Mouse (Mus musculus): Measurements from ENCODE around the gene Rad51b. TPM values are rescaled to one million over a fixed set of nuclear protein-coding genes. Genes with fewer than 3 reads are reported as not detected.

The Rad51b gene
- total RNA-seq, 2 experiments from 2014 or later = 0.36 TPM; not detected in 1

- Histone ChIP-seq H3K27ac (no peak overlapping the region), H3K4me3 (no peak overlapping the region)
- no peak for DNase-seq (ENCODE audit: extremely low spot score in 1 of 2, low spot score in 2 of 2)
- intact Hi-C loops (cut with DNase I) = no loop called here
- no peak for TF ChIP-seq CTCF (IDR thresholded peaks at IDR 0.05)
Measured at GRCm38 (mm10) chr12:79551274-79551673, 254.2 kb downstream of the Rad51b start.

- Histone ChIP-seq H3K27ac (no peak overlapping the region), H3K4me3 (no peak overlapping the region)
- intact Hi-C loops (cut with DNase I) = no loop called here
- no peak for DNase-seq (ENCODE audit: extremely low spot score in 1 of 2, low spot score in 2 of 2)
- no peak for TF ChIP-seq CTCF (IDR thresholded peaks at IDR 0.05)
Measured at GRCm38 (mm10) chr12:79553056-79553455, 256.0 kb downstream of the Rad51b start.

- intact Hi-C loops (cut with DNase I) = no loop called here
- no peak for TF ChIP-seq CTCF (IDR thresholded peaks at IDR 0.05)
- no peak for DNase-seq (ENCODE audit: extremely low spot score in 1 of 2, low spot score in 2 of 2)
- H3K4me3 ChIP-seq = no peak overlapping the region
- no peak overlapping the region for H3K27ac ChIP-seq
Measured at GRCm38 (mm10) chr12:79557904-79558303, 260.8 kb downstream of the Rad51b start.

- Histone ChIP-seq H3K27ac (no peak overlapping the region), H3K4me3 (no peak overlapping the region)
- intact Hi-C loops (cut with DNase I) = no loop called here
- TF ChIP-seq CTCF (IDR thresholded peaks at IDR 0.05) = no peak
- no peak for DNase-seq (ENCODE audit: extremely low spot score in 1 of 2, low spot score in 2 of 2)
Measured at GRCm38 (mm10) chr12:79558711-79559110, 261.6 kb downstream of the Rad51b start.

GRCm38 (mm10) chr12:79559410-79560015 lies 262.4 kb downstream of the Rad51b start:
- intact Hi-C loops (cut with DNase I) = no loop called here
- no peak for DNase-seq (ENCODE audit: extremely low spot score in 1 of 2, low spot score in 2 of 2)
- no peak for TF ChIP-seq CTCF (IDR thresholded peaks at IDR 0.05)
- no peak overlapping the region for H3K4me3 ChIP-seq
- H3K27ac ChIP-seq = no peak overlapping the region

- no peak overlapping the region for H3K27ac ChIP-seq
- intact Hi-C loops (cut with DNase I) = no loop called here
- no peak for DNase-seq (ENCODE audit: extremely low spot score in 1 of 2, low spot score in 2 of 2)
- no peak for TF ChIP-seq CTCF (IDR thresholded peaks at IDR 0.05)
- no peak overlapping the region for H3K4me3 ChIP-seq
Measured at GRCm38 (mm10) chr12:79560084-79560699, 263.1 kb downstream of the Rad51b start.

GRCm38 (mm10) chr12:79560893-79561292 lies 263.8 kb downstream of the Rad51b start:
- intact Hi-C loops (cut with DNase I) = no loop called here
- DNase-seq (ENCODE audit: extremely low spot score in 1 of 2, low spot score in 2 of 2) = no peak
- Histone ChIP-seq H3K4me3 (no peak overlapping the region), H3K27ac (no peak overlapping the region)
- TF ChIP-seq CTCF (IDR thresholded peaks at IDR 0.05) = no peak

GRCm38 (mm10) chr12:79574159-79575040 lies 277.3 kb downstream of the Rad51b start:
- TF ChIP-seq CTCF (IDR thresholded peaks at IDR 0.05) = no peak
- DNase-seq (ENCODE audit: extremely low spot score in 1 of 2, low spot score in 2 of 2) = no peak
- Histone ChIP-seq H3K27ac (no peak overlapping the region), H3K4me3 (no peak overlapping the region)
- intact Hi-C loops (cut with DNase I) = no loop called here

- Histone ChIP-seq H3K27ac (no peak overlapping the region), H3K4me3 (no peak overlapping the region)
- no peak for TF ChIP-seq CTCF (IDR thresholded peaks at IDR 0.05)
- intact Hi-C loops (cut with DNase I) = no loop called here
- no peak for DNase-seq (ENCODE audit: extremely low spot score in 1 of 2, low spot score in 2 of 2)
Measured at GRCm38 (mm10) chr12:79575041-79575541, 278.0 kb downstream of the Rad51b start.

- Histone ChIP-seq H3K4me3 (no peak overlapping the region), H3K27ac (no peak overlapping the region)
- intact Hi-C loops (cut with DNase I) = no loop called here
- no peak for TF ChIP-seq CTCF (IDR thresholded peaks at IDR 0.05)
- DNase-seq (ENCODE audit: extremely low spot score in 1 of 2, low spot score in 2 of 2) = no peak
Measured at GRCm38 (mm10) chr12:79577525-79577924, 280.4 kb downstream of the Rad51b start.

- TF ChIP-seq CTCF (IDR thresholded peaks at IDR 0.05) = no peak
- Histone ChIP-seq H3K4me3 (no peak overlapping the region), H3K27ac (no peak overlapping the region)
- DNase-seq (ENCODE audit: extremely low spot score in 1 of 2, low spot score in 2 of 2) = no peak
- intact Hi-C loops (cut with DNase I) = no loop called here
Measured at GRCm38 (mm10) chr12:79579018-79579585, 282.0 kb downstream of the Rad51b start.

GRCm38 (mm10) chr12:79579837-79580236 lies 282.8 kb downstream of the Rad51b start:
- H3K27ac ChIP-seq = no peak overlapping the region
- no peak overlapping the region for H3K4me3 ChIP-seq
- intact Hi-C loops (cut with DNase I) = no loop called here
- DNase-seq (ENCODE audit: extremely low spot score in 1 of 2, low spot score in 2 of 2) = no peak
- TF ChIP-seq CTCF (IDR thresholded peaks at IDR 0.05) = no peak

All from left cerebral cortex, adult 2 months (tissue).